Mouse (Mus musculus): ENCODE results near the gene Chchd1. TPM values are rescaled to one million over a fixed set of nuclear protein-coding genes. Genes with fewer than 3 reads are reported as not detected.
A peak's percentile ranks its signal among the peaks of the same experiment; 100 is the strongest.
"Not testable (repeated sequence)": the region's sequence is repeated elsewhere in the genome, so short reads cannot be mapped to it uniquely, and the experiment has no call there.

Chchd1 gene
- polyA plus RNA-seq, 1 experiment from 2014 or later, result 218 TPM

DNA sequence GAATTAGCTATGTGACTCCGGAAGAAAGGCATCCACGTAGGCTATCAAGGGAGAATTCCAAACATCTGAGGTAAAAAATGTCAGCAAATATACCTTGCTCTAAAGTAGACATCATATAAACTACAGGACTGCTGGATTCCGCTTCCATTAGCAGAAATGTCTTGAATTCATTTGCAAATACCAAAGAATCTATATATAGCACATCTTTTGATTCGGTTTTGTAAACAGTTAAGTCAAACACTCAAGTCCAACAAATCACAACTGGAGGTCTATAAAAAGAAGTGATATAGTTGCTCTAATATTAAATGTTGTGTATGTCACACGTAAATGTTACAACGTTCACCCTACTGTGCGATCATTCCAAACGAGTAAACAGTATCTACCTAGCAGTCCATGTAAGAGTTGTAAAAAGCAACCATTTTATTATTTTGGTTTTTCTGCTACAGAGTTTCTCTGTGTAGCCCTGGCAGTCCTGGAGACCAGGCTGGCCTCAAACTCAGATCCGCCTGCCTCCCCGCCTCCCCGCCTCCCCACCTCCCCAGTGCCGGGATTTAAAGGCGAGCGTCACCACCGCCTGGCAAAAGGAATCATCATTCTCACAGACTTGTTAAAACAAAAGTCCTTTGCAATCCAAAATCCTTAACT is 588 bp upstream of the Chchd1 start:
- peaks cover 47% of the 10 kb centered on the region for H3K4me1 ChIP-seq (replicated peaks)
- peak overlapping the region; percentile 71 for H3K9ac ChIP-seq
- no peaks in the 10 kb centered on the region for H3K27me3 ChIP-seq
- H3K9me3 ChIP-seq (replicated peaks), result no peaks in the 10 kb centered on the region
- ATAC-seq (replicated peaks; ENCODE audit: insufficient number of reproducible peaks, insufficient read depth, low FRiP score, low read depth), result peak; percentile 14
- peak overlapping the region; percentile 90 for H3K27ac ChIP-seq
- H3K4me2 ChIP-seq, result peak overlapping the region; percentile 70
- peaks cover 13% of the 10 kb centered on the region; the same call in 1 of the 2 replicates for H3K36me3 ChIP-seq
- H3K4me3 ChIP-seq, result peak overlapping the region; percentile 65
- 7% methylated on average over 15 of the region's 15 CpGs for WGBS

GRCm38 (mm10) chr14:20703461-20703860 is 655 bp downstream of the Chchd1 start:
- Histone ChIP-seq H3K4me3 (peak overlapping the region; percentile 65), H3K4me1 (replicated peaks) (peaks cover 38% of the 10 kb centered on the region), H3K9ac (peak overlapping the region; percentile 71), H3K27ac (peak overlapping the region; percentile 90), H3K4me2 (peak overlapping the region; percentile 70), H3K36me3 (0 out of 2 replicates have a peak, but pooled peaks cover 11% of the 10 kb centered on the region)
- 8% methylated on average over 8 of the region's 8 CpGs for WGBS
- H3K27me3 ChIP-seq; ATAC-seq (replicated peaks; ENCODE audit: insufficient number of reproducible peaks, insufficient read depth, low FRiP score, low read depth); H3K9me3 ChIP-seq (replicated peaks): not testable (repeated sequence)

DNA sequence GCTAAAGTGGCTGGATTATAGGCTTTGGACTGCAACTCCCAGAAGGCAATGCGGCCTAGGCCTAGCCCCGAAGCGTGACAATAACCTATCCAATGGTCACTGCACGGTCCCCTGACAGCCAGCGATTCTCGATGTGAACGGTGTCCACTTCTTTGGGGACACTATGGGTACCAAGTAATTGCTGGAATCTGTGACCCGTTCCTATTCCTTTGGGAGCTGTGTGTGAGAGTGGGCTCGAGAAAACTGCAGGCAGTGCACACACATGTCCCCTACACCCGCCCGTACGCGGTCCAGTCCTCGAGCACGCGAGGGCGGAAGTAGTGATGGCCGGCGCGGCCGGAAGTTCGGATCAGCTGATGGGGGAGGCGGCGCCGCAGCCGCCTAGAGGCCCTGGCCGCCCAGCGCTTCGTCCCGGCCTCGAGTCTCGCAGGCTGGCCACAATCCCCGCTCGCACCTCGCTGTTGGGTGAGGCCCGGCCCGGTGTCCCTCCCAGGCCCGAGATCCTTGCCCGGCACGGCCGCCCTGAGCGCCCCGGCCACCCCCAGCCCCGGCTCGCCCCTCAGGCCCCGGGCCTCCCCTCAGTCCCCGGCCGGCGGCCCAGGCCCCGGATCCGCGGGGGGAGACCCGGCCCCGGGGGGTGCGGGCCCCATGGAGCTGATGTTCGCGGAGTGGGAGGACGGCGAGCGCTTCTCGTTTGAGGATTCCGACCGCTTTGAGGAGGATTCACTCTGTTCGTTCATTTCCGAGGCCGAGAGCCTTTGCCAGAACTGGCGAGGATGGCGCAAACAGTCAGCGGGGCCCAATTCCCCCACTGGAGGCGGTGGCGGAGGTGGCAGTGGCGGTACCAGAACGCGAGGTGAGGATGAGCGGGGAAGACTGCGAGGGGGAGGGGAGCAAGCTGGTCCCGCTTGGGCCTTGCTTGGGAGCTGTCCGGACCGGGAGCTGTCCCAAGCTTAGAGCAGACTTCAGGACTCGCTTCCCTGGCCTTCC is 4.7 kb downstream of the Chchd1 start, which contains the start of gene Zswim8:
TSS of gene Zswim8 (plus strand) at position 352 of the 990 bp plus-strand sequence.
- Histone ChIP-seq H3K27ac (peak within 1 kb of the TSS; percentile 91), H3K4me2 (peak within 1 kb of the TSS; percentile 81), H3K4me1 (replicated peaks) (peaks cover 29% of the 10 kb centered on the region), H3K4me3 (peak within 1 kb of the TSS; percentile 81), H3K36me3 (peaks cover 28% of the 10 kb centered on the region), H3K9me3 (replicated peaks) (no peaks in the 10 kb centered on the region), H3K9ac (peak within 1 kb of the TSS; percentile 95), H3K27me3 (no peaks in the 10 kb centered on the region)
- under 1% methylated on average over 72 of the region's 80 CpGs for WGBS
- ATAC-seq (replicated peaks; ENCODE audit: insufficient number of reproducible peaks, insufficient read depth, low FRiP score, low read depth), result peak; percentile 87

DNA sequence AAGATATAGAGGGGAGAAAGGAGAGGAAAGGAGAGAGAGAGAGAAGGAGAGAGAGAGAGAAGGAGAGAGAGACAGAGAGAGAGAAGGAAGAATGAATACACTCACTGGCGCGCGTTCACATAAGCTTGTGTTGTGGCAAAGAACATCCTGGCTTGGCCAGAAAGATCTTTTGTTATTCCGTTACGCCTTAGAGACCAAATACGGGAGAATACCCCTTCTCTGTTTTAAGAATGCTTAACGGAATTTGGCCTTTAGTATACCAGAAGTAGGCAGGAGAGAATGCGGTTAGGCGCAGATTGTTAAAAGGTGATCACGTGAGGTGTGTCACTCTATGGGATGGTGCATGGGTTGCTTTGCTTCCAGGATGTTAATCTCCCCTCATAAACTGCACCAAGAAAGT is 5.4 kb downstream of the Chchd1 start:
- Histone ChIP-seq H3K27ac (peak overlapping the region; percentile 91), H3K4me3 (peak overlapping the region; percentile 81), H3K9ac (peak overlapping the region; percentile 95), H3K27me3 (no peaks in the 10 kb centered on the region), H3K4me1 (replicated peaks) (peaks cover 31% of the 10 kb centered on the region), H3K36me3 (peaks cover 35% of the 10 kb centered on the region), H3K9me3 (replicated peaks) (no peaks in the 10 kb centered on the region), H3K4me2 (peak overlapping the region; percentile 81)
- no peak for ATAC-seq (replicated peaks; ENCODE audit: insufficient number of reproducible peaks, insufficient read depth, low FRiP score, low read depth)
- WGBS, result 4% methylated on average over 10 of the region's 10 CpGs

GRCm38 (mm10) chr14:20713832-20714231 is 11.0 kb downstream of the Chchd1 start:
- Histone ChIP-seq H3K9me3 (replicated peaks) (no peaks in the 10 kb centered on the region), H3K4me3 (no peak overlapping the region), H3K4me1 (replicated peaks) (peaks cover 29% of the 10 kb centered on the region), H3K4me2 (peak overlapping the region; percentile 3; the same call in 1 of the 2 replicates), H3K27ac (peak overlapping the region; percentile 77), H3K27me3 (no peaks in the 10 kb centered on the region), H3K9ac (0 out of 2 replicates have a peak overlapping the region, but pooled peaks have one; percentile 23), H3K36me3 (peaks cover 85% of the 10 kb centered on the region)
- 32% methylated on average over 11 of the region's 11 CpGs for whole genome bisulfite sequencing
- ATAC-seq (replicated peaks; ENCODE audit: insufficient number of reproducible peaks, insufficient read depth, low FRiP score, low read depth), result peak; percentile 61

- H3K9me3 ChIP-seq (replicated peaks), result no peaks in the 10 kb centered on the region
- H3K4me1 ChIP-seq (replicated peaks), result peaks cover 14% of the 10 kb centered on the region
- H3K4me3 ChIP-seq, result no peak overlapping the region
- no peak overlapping the region for H3K4me2 ChIP-seq
- H3K9ac ChIP-seq, result no peak overlapping the region
- peaks cover 99% of the 10 kb centered on the region for H3K36me3 ChIP-seq
- ATAC-seq (replicated peaks; ENCODE audit: insufficient number of reproducible peaks, insufficient read depth, low FRiP score, low read depth), result no peak
- H3K27ac ChIP-seq, result no peak overlapping the region
- no peaks in the 10 kb centered on the region for H3K27me3 ChIP-seq
- WGBS, result 90% methylated on average over 10 of the region's 10 CpGs
Observed at GRCm38 (mm10) chr14:20718443-20718842, 15.6 kb downstream of the Chchd1 start.

- Histone ChIP-seq H3K36me3 (peaks cover 99% of the 10 kb centered on the region), H3K4me2 (no peak overlapping the region), H3K27ac (no peak overlapping the region), H3K27me3 (no peaks in the 10 kb centered on the region), H3K4me1 (replicated peaks) (peaks cover 4% of the 10 kb centered on the region; the same call in 1 of the 2 replicates), H3K9me3 (replicated peaks) (no peaks in the 10 kb centered on the region), H3K9ac (no peak overlapping the region), H3K4me3 (no peak overlapping the region)
- WGBS, result 91% methylated on average over 12 of the region's 12 CpGs
- no peak for ATAC-seq (replicated peaks; ENCODE audit: insufficient number of reproducible peaks, insufficient read depth, low FRiP score, low read depth)
Observed at GRCm38 (mm10) chr14:20719767-20720166, 17.0 kb downstream of the Chchd1 start.

DNA sequence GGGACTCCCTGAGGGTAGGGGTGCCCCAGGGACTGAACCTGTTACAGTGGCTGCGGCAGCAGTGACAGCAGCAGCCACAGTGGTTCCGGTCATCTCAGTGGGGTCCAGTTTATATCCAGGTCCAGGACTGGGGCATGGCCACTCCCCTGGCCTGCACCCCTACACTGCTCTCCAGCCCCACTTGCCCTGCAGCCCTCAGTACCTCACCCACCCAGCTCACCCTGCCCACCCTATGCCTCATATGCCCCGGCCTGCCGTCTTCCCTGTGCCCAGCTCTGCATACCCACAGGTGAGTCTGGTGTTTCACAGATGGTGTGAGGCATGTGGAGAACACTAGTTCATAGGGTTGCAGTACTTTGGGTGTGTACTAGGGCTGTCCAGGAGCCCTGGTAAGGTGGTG is 18.6 kb downstream of the Chchd1 start:
- Histone ChIP-seq H3K27me3 (no peaks in the 10 kb centered on the region), H3K27ac (no peak overlapping the region), H3K36me3 (peaks cover 87% of the 10 kb centered on the region), H3K4me1 (replicated peaks) (peaks cover 12% of the 10 kb centered on the region), H3K9ac (no peak overlapping the region), H3K4me3 (no peak overlapping the region), H3K4me2 (no peak overlapping the region), H3K9me3 (replicated peaks) (no peaks in the 10 kb centered on the region)
- no peak for ATAC-seq (replicated peaks; ENCODE audit: insufficient number of reproducible peaks, insufficient read depth, low FRiP score, low read depth)
- 66% methylated on average over 4 of the region's 4 CpGs for WGBS

DNA sequence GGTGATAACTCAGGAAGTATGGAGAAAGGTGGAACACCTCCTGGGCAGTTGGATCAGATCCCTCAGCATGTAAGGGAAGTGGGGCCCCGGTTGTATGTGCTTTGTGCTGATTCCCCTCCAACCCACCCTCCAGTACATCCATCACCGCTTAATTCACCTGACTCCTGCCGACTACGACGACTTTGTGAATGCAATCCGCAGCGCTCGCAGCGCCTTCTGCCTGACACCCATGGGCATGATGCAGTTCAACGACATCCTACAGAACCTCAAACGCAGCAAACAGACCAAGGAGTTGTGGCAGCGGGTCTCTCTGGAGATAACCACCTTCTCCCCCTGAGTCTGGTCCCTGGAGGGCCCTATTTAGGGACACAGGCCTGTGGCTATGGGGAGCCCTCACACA is 20.2 kb downstream of the Chchd1 start:
- Histone ChIP-seq H3K9me3 (replicated peaks) (no peaks in the 10 kb centered on the region), H3K27ac (no peak overlapping the region), H3K4me1 (replicated peaks) (peaks cover 12% of the 10 kb centered on the region), H3K36me3 (peaks cover 83% of the 10 kb centered on the region), H3K27me3 (no peaks in the 10 kb centered on the region), H3K4me3 (no peak overlapping the region), H3K9ac (no peak overlapping the region), H3K4me2 (no peak overlapping the region)
- WGBS, result 88% methylated on average over 12 of the region's 12 CpGs
- ATAC-seq (replicated peaks; ENCODE audit: insufficient number of reproducible peaks, insufficient read depth, low FRiP score, low read depth), result no peak

GRCm38 (mm10) chr14:20724043-20724442 is 21.2 kb downstream of the Chchd1 start:
- no peak for ATAC-seq (replicated peaks; ENCODE audit: insufficient number of reproducible peaks, insufficient read depth, low FRiP score, low read depth)
- H3K9ac ChIP-seq, result no peak overlapping the region
- no peaks in the 10 kb centered on the region for H3K27me3 ChIP-seq
- H3K9me3 ChIP-seq (replicated peaks), result no peaks in the 10 kb centered on the region
- 21% methylated on average over 5 of the region's 5 CpGs for WGBS
- H3K4me3 ChIP-seq, result no peak overlapping the region
- H3K4me2 ChIP-seq, result no peak overlapping the region
- no peak overlapping the region for H3K27ac ChIP-seq
- peaks cover 84% of the 10 kb centered on the region for H3K36me3 ChIP-seq
- peaks cover 12% of the 10 kb centered on the region for H3K4me1 ChIP-seq (replicated peaks)

- Histone ChIP-seq H3K27me3 (no peaks in the 10 kb centered on the region), H3K4me1 (replicated peaks) (peaks cover 12% of the 10 kb centered on the region), H3K36me3 (peaks cover 80% of the 10 kb centered on the region), H3K4me2 (0 out of 2 replicates have a peak overlapping the region, but pooled peaks have one; percentile 6), H3K9me3 (replicated peaks) (no peaks in the 10 kb centered on the region), H3K4me3 (no peak overlapping the region), H3K9ac (no peak overlapping the region), H3K27ac (peak overlapping the region; percentile 62)
- WGBS, result 31% methylated on average over 6 of the region's 6 CpGs
- ATAC-seq (replicated peaks; ENCODE audit: insufficient number of reproducible peaks, insufficient read depth, low FRiP score, low read depth), result no peak
Observed at GRCm38 (mm10) chr14:20725660-20726339, 23.0 kb downstream of the Chchd1 start.
